Mouse (Mus musculus): ENCODE results near the gene Plekhg1.

The Plekhg1 gene

DNA sequence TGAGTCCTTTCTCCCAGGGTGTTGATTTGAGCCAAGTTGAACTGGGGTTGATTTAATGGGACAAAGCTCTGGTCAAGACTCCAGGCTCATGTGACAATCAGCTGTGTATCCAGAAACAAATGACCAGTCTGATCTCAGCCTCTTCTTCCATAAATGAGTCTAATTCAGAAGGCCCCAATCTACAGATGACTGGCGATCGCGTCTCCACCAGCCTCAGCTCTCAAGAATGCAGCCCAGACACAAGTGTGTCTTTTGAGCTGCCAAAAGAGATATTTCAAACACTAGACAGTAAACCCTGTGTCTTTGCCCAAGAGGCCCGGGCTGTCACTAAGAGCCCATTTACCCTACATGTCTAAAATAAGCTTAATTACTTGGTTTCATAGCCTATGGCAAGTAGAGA is 148.3 kb downstream of the Plekhg1 start:
- DNase-seq (ENCODE audit: low spot score in 2 of 2), result no peak

DNA sequence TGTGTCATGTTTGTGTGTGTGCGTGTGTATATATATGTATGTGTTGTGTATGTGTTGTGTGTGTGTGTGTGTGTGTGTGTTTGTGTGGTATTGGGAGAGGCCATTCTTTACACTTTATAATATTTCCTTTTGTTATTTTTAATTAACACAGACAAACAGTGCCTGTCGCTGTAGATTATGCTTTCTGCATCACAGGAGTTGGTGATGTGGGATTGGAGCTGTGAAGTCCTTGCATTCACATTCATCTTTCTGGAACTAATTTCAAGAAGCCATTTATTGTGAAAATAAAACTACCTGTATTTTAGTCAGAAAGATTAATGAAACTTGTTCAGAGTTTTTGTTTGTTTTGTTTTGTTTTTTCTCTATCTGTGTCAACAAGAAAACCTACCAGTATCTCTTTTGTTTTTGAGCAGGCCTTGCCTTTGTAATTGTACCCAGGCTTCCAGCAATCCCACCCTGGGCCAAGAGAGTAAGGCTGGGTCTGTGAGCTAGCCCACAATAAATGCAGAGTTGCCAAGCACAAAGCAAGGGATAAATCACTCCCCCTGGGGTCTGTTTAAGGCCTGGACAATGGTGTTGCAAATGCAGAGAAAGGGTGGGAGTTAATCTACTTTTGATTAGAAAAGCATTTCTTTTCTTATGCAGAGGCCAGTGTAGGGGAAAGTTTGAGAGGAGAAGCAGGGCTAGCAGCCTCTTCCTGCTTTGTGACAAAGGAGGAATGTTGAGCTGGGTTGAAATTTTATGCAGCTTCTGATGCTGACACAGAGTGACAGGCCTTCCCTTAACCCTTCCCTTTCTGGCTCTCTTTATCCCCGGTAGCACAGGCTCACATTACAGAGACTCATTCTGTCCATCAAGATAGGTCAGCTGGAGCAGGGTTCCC is 151.5 kb downstream of the Plekhg1 start:
- DNase-seq (ENCODE audit: low spot score in 2 of 2), result no peak

DNA sequence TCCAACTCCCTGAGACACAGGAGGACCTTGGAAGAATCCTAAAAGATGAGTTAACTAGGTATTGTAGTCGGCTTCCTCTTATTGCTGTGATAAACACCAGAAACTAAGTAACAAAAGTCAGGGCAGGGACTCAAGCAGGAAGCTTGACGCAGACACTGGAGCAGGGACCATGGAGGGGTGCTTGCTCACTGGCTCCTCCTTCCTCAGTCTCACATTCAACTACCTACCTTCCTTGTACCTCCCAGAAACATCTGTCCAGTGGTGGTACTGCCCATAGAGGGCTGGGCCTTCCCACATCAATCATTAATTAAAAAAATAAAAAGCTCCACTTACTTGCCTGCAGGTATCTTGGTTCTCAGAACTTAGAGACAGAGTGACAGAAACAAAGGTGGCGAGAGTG is 152.2 kb downstream of the Plekhg1 start:
- no peak for DNase-seq (ENCODE audit: low spot score in 2 of 2)

DNA sequence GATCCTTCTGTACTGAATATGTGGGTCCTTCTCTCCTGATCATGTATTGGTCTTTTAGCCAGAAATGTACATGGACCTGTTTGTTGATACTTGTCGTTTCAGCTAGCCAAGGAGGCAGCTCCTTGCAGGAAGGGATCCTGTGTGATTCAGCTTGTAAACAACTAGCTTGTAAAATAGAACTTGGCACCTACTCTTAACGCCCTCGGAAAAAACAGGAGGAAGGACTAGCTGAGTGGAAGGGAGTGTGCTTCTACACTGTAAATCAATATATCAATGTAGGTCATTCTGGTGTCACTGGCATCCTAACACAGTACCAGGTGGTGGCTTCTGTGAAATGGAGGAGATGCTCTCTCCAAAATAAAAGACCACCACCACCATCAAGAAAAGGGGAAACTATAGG is 157.9 kb downstream of the Plekhg1 start:
- no peak for DNase-seq (ENCODE audit: low spot score in 2 of 2)

DNA sequence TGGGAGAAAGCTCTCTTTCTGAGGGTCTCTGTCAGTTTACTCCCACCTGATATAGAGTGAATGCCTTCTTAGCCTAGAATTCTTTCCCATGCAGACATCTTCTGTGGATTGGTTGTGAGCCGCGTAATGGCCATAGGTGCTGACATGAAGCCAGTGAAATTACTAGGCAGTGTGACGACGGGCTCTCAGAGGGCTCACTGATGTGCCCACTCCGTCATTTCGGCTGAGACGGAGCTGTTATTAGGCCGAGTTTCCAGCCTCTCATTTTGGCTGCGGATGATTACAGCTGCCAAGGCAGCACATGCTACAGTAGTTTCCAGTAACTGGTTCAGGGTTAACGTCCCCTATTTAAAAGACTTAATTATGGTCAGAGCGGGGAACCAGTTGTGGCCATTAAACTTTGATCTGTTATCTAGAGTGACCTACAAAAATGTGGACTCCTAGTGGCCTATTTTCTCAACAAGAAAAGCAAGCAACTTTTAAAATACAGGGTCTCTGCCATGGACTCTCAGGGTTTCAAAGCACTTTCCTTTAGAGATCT is 160.3 kb downstream of the Plekhg1 start:
- DNase-seq (ENCODE audit: low spot score in 2 of 2), result no peak

DNA sequence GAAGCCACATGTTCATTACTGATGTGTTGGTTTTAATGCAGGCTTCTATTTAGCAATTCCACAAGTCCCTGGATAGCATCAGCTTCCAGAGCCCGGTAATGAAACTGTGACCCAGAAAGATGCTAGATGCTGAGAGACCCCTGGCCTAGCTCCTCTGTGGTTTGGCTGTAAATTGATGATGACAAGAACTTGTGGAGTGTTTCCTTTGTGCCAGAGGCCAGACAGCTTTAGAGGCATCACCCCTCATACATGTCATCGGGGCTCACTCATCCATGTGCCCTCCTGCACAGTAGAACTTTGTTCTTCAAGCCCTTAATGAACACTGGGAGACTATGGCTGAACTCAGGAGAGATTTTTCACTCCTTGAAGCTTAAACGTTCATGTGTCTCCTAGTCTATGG is 165.6 kb downstream of the Plekhg1 start:
- no peak for DNase-seq (ENCODE audit: low spot score in 2 of 2)

DNA sequence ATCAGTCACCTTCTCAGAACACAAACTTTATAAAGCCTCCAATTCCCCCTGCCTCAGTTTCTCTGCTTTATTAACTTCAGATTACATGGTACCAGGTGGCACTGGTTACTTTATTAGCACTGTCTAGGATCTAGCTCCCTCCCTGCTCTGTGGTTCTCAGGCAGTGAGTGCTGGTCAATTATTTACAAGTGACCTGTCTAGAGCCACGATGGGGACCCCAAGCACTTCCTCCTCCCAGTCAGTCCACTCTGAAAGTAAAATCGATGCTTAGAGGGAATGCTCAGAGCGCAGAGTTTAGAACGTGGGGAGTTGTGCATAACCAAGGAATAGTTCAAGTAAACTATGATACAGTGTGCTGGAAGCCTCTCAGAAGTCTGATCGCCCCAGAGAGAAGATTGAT is 173.9 kb downstream of the Plekhg1 start:
- no peak for DNase-seq (ENCODE audit: low spot score in 2 of 2)

DNA sequence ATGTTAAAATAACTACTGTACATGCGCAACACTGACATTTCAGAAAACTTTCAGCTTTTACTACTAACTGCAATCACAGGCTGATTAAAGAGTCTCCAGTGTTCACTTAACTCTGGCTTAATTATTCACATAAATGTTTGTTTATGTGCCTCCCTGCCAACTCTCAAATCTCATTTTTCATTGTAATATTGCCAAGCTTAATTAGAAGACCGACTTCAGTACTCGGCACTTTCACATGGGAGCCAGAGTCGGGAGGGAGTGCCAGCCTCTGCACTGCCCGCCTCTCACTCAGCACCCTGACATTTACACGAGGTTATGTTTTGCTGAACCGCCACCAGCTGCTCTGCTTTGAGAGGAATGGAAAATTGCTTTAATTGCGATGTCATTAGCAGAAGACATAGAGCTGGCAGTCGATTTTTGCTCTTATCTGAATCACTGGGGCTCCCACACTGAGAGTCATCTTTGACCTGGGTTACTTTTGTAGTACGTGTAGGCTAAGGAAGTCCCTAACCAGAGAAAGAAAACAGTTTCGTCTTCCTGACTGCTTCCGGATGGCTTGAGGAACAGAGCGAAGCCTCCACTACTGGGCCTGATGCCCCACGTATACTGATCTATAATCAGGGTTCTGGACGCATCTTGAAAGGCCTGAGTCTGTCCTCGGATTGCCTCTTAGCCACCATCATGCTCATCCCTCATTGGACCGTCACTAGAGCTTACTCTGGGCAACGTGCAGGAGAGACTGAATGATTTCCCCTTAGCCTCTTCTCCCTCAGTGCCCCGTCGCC is 180.4 kb downstream of the Plekhg1 start:
- DNase-seq (ENCODE audit: low spot score in 2 of 2), result no peak

DNA sequence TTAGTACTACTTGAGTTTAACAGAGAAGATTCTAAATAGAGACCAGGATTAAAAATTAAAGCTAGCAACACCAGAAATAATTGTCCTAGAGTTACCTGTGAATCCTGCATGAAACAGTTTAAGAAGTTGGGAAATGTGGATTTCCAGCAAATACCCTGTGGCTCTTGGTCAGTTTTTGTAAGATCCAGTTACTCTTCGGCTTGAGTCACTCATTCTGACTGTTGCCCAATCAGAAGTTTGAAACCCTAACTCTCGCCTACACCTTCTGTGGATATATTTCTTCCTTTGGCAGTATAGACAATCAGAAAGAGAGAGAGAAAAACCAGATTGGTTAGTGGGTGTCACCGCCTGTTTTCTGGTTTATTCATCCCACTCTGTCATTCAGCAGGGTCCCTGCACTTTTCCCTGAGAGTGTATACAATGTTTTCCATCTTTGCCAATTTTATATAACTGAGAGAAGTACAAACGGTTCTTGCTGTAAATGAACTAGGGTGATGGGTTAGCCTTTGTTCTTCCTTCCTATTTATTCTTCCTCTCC is 187.9 kb downstream of the Plekhg1 start:
- DNase-seq (ENCODE audit: low spot score in 2 of 2), result no peak

DNA sequence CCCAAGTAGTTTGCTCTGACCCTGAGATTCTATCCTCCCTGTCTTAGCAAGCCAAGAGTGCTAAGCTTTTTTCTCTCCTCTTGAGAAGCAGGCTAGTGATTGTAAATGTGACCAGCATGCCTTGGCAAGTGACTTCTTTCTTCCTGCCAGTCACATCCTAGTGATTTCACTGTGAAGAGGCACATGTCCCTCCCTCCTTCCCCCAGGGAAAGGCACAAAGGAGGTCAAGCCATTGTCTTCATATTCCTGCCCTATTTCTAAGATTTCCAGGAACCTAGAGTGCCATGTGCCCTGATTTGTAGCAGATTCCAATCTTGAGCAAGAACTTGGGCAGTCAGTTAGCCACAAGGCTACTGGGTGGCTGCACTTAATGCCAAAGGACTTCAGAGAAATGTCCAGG is 191.7 kb downstream of the Plekhg1 start:
- no peak for DNase-seq (ENCODE audit: low spot score in 2 of 2)

DNA sequence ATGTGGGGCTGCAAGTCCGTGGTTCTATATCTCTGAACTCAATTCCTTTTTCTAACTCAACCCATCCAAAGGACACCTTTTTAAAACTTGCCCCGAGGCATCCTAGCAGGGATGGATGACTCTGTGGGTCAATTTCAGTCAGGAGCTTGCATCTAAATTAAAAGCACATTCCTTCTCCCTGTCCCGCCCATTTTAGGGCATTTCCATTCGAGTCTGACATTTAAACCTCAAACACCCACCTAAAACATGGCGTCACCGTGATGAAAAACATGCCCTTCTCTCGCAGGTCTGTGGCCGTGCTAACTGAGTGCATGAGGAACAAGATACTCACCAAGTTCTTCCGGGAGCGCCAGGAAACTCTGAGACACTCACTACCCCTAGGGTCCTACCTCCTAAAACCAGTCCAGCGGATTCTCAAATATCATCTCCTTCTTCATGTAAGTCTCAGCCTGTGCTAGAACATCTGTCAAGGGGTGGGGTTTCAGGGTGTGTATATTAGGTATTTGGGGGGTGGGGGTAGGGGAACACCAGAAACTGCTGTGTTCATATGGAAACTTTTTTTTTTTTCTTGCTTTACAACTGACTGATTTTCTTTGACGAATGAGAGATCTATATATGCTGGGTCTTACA is 193.3 kb downstream of the Plekhg1 start:
- DNase-seq (ENCODE audit: low spot score in 2 of 2), result no peak

DNA sequence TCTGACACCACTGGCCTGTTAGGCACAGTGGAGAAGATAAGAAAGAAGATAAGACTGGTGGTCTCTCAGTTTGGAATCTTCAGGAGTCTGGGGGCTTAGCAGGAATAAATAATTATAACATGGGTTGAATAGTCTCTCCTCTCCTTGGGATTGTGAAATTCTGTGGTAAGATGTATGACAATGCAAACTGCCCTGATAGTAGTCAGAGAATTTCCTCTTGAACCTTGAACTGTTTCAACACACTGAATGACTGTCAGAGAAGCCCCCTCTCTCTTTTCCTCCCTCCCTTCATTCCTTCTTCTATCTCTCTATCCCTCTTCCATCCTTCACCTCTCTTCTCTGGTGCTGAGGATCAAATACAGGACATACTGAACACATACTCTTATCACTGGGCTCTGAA is 196.7 kb downstream of the Plekhg1 start:
- DNase-seq (ENCODE audit: low spot score in 2 of 2), result no peak

DNA sequence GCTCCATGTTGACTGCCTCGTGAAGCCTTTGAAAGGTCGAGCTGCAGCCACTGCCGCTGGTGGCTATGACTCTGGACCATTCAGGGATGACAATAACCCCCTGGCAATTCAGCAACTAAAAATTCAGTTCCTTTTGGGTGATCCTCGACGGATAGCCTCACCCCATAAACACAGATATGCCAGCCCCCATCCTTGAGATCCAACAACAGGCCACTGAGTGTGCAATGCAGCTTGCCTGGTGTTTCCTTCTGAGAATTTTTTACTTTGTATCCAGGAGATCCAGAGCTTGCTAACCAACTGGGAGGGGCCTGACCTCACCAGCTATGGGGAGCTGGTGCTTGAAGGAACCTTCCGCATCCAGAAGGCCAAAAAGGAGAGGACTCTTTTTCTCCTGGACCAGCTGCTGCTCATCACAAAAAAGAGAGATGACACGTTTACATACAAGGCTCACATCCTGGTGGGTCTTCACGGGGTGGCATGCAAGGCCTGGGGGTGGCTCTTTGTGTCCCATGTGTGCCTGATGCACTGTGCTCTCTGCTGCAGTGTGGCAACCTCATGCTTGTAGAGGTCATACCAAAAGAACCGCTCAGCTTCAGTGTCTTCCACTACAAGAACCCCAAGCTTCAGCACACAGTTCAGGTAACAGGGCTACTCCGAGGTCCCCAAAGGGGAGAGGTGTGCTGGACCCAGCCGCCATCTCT is 199.9 kb downstream of the Plekhg1 start:
- no peak for DNase-seq (ENCODE audit: low spot score in 2 of 2)

DNA sequence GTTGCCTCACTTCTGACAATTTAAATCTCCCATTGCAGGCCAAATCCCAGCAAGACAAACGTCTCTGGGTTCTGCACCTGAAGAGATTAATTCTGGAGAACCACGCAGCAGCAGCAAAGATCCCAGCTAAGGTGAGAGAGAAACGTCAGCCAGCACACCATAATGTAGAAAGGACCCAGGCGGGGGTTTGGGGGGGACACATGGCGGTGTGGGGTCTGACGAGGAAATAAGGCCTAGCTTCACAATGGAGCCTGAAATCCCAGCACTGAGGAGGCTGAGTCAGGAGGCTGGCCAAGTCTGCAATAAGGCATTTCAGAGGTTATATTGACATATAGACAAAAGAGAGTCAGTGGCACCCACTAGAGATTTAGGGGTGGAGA is 200.4 kb downstream of the Plekhg1 start:
- DNase-seq (ENCODE audit: low spot score in 2 of 2), result no peak

DNA sequence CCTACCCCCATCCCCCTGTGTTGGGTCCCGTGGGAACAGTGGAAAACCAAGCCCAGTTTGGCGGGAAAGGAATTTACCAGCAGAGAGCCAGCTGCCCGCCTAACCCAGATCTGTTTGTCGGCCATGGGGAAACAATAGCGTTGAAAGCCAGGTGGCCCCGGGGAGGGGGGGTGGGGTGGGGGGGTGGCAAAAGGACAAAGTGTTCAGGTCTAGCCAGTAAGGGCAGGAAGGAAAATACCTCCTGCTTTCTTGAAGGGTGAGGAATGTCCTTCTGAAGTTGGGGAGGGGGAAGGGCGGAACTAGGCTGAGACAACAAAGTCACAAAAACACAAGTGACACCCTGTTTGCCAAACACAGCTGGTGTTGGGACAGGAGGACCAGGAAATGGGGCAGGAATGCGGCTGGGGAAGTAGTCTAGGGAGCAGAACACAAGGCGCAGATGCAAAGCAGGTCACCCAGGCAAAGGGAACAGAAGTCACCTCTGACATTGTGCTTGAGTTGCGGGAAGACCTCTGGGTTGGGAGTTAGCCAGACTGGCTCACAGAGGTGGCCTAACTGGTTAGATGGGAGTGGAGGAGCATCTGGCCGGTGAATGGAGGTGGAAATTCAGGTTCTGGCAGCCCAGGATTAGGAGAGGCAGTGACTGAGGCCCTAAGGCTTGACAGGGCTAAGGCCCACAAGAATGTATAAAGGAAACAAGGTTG is 201.0 kb downstream of the Plekhg1 start:
- DNase-seq (ENCODE audit: low spot score in 2 of 2), result no peak

DNA sequence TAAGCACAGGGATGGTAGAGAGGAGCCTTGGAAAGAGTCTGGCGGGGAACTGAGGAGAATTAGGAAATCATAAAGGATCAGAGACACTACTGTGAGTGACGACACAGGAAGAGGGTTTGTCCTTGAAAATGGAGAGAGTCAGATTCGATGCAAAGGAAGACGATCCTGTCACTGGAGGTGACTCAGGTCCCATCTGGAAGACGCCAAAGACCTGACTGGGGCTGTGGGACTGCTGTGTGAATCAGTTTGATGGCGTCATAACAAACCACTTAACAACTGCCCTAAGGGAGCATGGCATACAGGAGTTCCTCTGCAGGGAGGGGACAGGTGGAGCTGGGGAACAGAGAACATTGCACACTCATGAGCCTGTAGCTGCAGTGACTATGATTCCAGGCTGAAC is 202.1 kb downstream of the Plekhg1 start:
- DNase-seq (ENCODE audit: low spot score in 2 of 2), result no peak

DNA sequence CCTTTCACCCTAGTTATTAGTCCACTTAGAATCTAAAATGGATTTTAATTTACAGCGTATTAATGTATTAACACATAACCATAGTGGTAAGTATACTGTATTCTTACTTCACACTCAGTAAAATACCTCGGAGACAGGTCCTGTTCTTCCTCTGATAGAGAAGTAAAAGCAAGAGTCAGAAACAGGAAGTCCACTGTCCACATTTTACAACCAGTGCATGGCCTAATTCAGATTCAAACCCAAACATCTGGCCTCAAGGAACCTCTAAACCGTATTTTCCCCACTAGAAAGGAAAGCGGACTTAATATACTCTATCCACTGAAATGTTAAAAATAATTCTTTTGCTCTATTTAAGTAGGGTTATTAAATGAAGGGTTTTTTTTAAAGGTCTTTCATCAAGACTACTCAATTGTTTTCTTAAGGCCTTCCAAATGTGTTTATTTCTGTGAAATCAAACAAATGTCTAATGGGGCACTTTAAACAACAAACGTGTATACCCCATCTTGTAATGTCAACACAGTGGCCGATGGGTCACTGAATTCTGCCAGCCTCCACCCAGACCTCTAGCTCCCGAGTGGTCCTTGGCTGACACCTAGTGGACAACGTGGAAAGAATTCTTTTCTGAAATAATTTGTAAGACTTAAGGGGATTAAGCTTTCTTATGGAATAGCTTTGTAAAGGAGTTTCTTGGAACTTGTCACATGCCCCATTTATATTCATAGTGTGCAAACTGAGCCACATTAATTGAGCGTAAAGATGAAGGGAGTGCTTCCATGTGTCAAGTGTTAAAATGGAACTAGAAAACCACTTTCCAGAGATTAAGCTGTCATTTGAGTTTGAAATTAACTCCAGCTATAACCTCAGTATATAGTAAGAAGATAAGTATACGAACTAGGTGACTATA is 203.6 kb downstream of the Plekhg1 start:
- DNase-seq (ENCODE audit: low spot score in 2 of 2), result peak; percentile 38 to 48

DNA sequence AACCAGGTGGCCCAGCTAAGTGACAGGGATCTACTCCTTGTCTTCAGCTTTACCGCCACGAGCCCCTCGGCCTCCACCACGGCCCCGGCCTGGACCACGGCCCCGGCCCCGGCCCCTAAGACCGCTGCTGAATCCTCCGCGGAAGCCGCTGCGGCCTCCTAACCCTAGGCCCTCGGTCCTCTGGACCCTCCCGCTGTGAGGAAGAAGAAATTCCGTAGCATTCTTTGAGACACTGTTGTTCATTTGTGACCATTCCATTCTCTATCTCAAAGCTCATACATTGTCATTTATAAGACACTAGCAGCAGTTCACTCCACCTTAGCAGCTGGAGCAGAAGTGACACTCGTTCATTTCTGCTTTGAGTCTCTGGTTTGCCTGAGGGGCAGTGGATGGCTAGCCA is 206.7 kb downstream of the Plekhg1 start:
- DNase-seq (ENCODE audit: low spot score in 2 of 2), result no peak

DNA sequence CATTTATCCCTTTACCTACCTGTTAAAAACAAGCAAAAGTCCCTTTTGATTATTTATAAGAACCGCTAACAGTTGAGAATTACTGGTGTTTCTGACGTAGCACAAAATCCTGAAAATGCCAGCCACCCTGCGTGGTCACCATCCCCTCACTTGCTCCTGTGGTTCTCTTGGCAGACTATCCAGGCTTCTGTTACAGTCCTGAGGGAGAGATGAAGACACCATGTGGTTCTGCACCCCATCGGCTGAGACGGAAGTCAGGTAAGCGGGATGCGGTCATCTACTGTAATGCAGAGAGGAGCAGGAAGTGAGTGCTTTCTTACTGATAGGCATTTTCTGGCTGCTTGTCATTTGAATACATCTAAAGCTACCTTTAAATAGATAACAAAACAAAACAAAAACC is 207.2 kb downstream of the Plekhg1 start:
- DNase-seq (ENCODE audit: low spot score in 2 of 2), result no peak

DNA sequence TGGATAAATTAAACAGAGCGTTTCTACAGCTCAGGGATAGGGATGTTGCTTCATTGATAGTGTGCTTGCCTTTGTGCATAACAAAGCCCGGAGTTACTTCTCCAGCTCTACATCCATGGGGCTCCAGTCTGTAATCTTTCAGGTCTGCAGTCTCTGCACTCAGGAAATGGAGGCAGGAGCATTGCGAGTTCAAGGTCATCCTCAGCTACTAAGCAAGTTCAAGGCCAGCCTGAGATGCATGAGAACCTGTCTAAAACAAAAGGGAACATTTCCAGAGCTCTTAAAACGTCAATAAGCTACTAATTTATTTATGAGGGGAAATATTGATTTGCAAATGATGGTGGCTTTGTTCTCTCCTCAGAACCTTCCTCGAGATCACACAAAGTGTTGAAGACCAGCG is 209.1 kb downstream of the Plekhg1 start:
- no peak for DNase-seq (ENCODE audit: low spot score in 2 of 2)
